Mouse (Mus musculus) liver, embryonic 14.5 days (tissue): ENCODE data around the gene Slc25a21.

Experiments used
- CTCF ChIP-seq: IDR thresholded peaks from 2 replicates; pipeline ENCODE4 v1.5.1; 2016; ENCODE audit warnings: antibody characterized with exemption, low read depth, control low read depth
- EP300 ChIP-seq: IDR thresholded peaks from 2 replicates; pipeline ENCODE4 v1.6.1; 2016; ENCODE audit warnings: antibody characterized with exemption, low read depth

- no peak for TF ChIP-seq CTCF
- TF ChIP-seq EP300 = no peak
Measured at GRCm38 (mm10) chr12:57178818-57179217, 18.5 kb downstream of the Slc25a21 start.
